ENCODE assay signal across 7 mouse cellular contexts in the genomic region with DNA sequence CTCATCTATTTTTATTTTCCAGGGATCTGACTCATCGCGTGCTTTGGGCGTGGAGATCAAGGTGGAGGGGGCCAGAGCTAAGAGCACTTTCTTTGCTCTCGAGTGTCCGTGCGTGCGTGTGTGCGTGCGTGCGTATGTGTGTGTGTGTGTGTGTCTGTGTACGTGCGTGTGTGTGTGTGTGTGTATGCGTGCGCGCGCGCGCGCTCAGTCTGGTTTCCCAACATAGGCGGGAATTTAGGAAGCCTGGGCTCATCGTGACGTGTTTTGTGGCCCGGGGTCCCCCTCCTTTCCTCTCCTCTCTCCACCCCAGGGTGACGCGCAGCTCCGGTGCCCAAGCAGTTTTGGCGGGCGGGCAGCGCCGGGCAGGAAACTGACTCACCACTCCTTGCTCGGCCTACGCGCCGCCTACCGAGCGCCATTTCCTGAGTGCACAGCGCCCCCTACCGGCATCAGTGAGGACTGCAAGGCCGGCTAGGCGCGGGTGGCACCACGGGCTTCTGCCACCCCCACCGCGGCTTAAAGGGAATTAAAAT. TPM values are rescaled to one million over a fixed set of nuclear protein-coding genes. Genes with fewer than 3 reads are reported as not detected.
DNase-seq lines count a peak whose midpoint lies in the region; ATAC-seq lines count a peak whose summit lies in the region.

No protein-coding gene starts in this region.

- peak overlapping the region; percentile 58 for H3K9ac ChIP-seq in embryonic facial prominence, embryonic 11.5 days (replicated peaks; ENCODE audit: low read length)
- peak overlapping the region; percentile 56; the same call in 1 of the 2 replicates for H3K9ac ChIP-seq in midbrain, embryonic 12.5 days (replicated peaks)

- no peaks in the 10 kb centered on the region for H3K36me3 ChIP-seq in embryonic facial prominence, embryonic 11.5 days (replicated peaks; ENCODE audit: control insufficient read depth, insufficient read depth, low read depth, low read length)
- peaks cover 12% of the 10 kb centered on the region; the same call in 1 of the 2 replicates for H3K36me3 ChIP-seq in limb, embryonic 10.5 days
- no peaks in the 10 kb centered on the region for H3K36me3 ChIP-seq in midbrain, embryonic 12.5 days

- peak; percentile 97 for DNase-seq in adrenal gland, postnatal 25 days
- peak; percentile 89 for DNase-seq in embryonic facial prominence, embryonic 11.5 days (ENCODE audit: low spot score)
- DNase-seq in heart, adult 11 months: peak; percentile 100
- DNase-seq in kidney, adult 18-20 months: peak; percentile 95
- DNase-seq in limb, embryonic 10.5 days (ENCODE audit: low spot score): peak; percentile 97
- DNase-seq in skeletal muscle tissue, adult 2 months (ENCODE audit: low read depth, low spot score): peak; percentile 93

- no peak overlapping the region for H3K27ac ChIP-seq in embryonic facial prominence, embryonic 11.5 days (replicated peaks; ENCODE audit: low read depth, low read length)
- H3K27ac ChIP-seq in limb, embryonic 10.5 days: peak overlapping the region; percentile 82
- no peak overlapping the region for H3K27ac ChIP-seq in midbrain, embryonic 12.5 days (replicated peaks)

- no peaks in the 10 kb centered on the region for H3K9me3 ChIP-seq in embryonic facial prominence, embryonic 11.5 days (replicated peaks; ENCODE audit: control insufficient read depth, low read length)
- no peaks in the 10 kb centered on the region for H3K9me3 ChIP-seq in limb, embryonic 10.5 days (replicated peaks)
- H3K9me3 ChIP-seq in midbrain, embryonic 12.5 days: no peaks in the 10 kb centered on the region

- H3K4me1 ChIP-seq in embryonic facial prominence, embryonic 11.5 days (ENCODE audit: control insufficient read depth, insufficient read depth, low read length): no peaks in the 10 kb centered on the region; the same call in 1 of the 2 replicates
- peaks cover 27% of the 10 kb centered on the region for H3K4me1 ChIP-seq in limb, embryonic 10.5 days
- H3K4me1 ChIP-seq in midbrain, embryonic 12.5 days: peaks cover 22% of the 10 kb centered on the region

- peaks cover 19% of the 10 kb centered on the region for H3K27me3 ChIP-seq in embryonic facial prominence, embryonic 11.5 days (ENCODE audit: control insufficient read depth, insufficient read depth, low read length)
- peaks cover 57% of the 10 kb centered on the region for H3K27me3 ChIP-seq in limb, embryonic 10.5 days (ENCODE audit: low read depth, poor library complexity, severe bottlenecking)
- H3K27me3 ChIP-seq in midbrain, embryonic 12.5 days: peaks cover 58% of the 10 kb centered on the region

- under 1% methylated on average over 44 of the region's 44 CpGs for WGBS in embryonic facial prominence, embryonic 11.5 days
- WGBS in limb, embryonic 10.5 days: under 1% methylated on average over 44 of the region's 44 CpGs
- under 1% methylated on average over 44 of the region's 44 CpGs for WGBS in midbrain, embryonic 12.5 days

- H3K4me2 ChIP-seq in embryonic facial prominence, embryonic 11.5 days (ENCODE audit: low read depth, low read length): peak overlapping the region; percentile 80
- H3K4me2 ChIP-seq in midbrain, embryonic 12.5 days (replicated peaks): peak overlapping the region; percentile 78

- 0 out of 2 replicates have a peak, but pooled peaks have one; percentile 5 for ATAC-seq in embryonic facial prominence, embryonic 11.5 days (replicated peaks; ENCODE audit: insufficient number of reproducible peaks, low FRiP score, low TSS enrichment, low read depth)
- ATAC-seq in midbrain, embryonic 12.5 days (ENCODE audit: low FRiP score, low read depth): peak; percentile 66

- H3K4me3 ChIP-seq in embryonic facial prominence, embryonic 11.5 days (ENCODE audit: low read depth, low read length): peak overlapping the region; percentile 44
- H3K4me3 ChIP-seq in limb, embryonic 10.5 days: peak overlapping the region; percentile 57
- peak overlapping the region; percentile 55 for H3K4me3 ChIP-seq in midbrain, embryonic 12.5 days

RNA-seq across cellular contexts. Expression of gene Cdkn1a, which starts 4.5 kb away (rescaled TPM):
- total RNA-seq in adrenal gland, postnatal 25 days (2021): 8.9 and 23.4 TPM in 2 replicates
- 25.5 TPM in 2 replicates for polyA plus RNA-seq in embryonic facial prominence, embryonic 11.5 days (2014; fragmentation: Nextera tagmentation; extraction: Ambion mirVana)
- polyA plus RNA-seq in limb, embryonic 10.5 days (2016; fragmentation: Nextera tagmentation; extraction: Ambion mirVana): 22.2 and 28.8 TPM in 2 replicates
- 23.5 and 24.8 TPM in 2 replicates for polyA plus RNA-seq in midbrain, embryonic 12.5 days (2016; fragmentation: Nextera tagmentation; extraction: Ambion mirVana)

RNA-seq across cellular contexts. Expression of gene Rab44, which starts 18.7 kb away (rescaled TPM):
- 0.30 and 0.86 TPM in 2 replicates for total RNA-seq in adrenal gland, postnatal 25 days (2021)
- polyA plus RNA-seq in embryonic facial prominence, embryonic 11.5 days (2014; fragmentation: Nextera tagmentation; extraction: Ambion mirVana): 0.66 TPM in 1 of 2 replicates, not detected in the other
- 0.11 and 0.26 TPM in 2 replicates for polyA plus RNA-seq in limb, embryonic 10.5 days (2016; fragmentation: Nextera tagmentation; extraction: Ambion mirVana)
- 0.29 TPM in 1 of 2 replicates, not detected in the other for polyA plus RNA-seq in midbrain, embryonic 12.5 days (2016; fragmentation: Nextera tagmentation; extraction: Ambion mirVana)
